Mouse (Mus musculus) erythroblast, embryonic 14.5 days (primary cell): ENCODE results near the gene Atg14.

Source experiments
- GATA1 ChIP-seq: IDR thresholded peaks from 2 replicates; pipeline ENCODE4 v1.6.1; 2012; ENCODE audit warnings: low read length, inconsistent platforms, mixed read lengths
- TAL1 ChIP-seq: IDR thresholded peaks from 3 replicates; pipeline ENCODE4 v1.6.1; 2012; ENCODE audit warnings: low read length, inconsistent platforms, mixed read lengths

GRCm38 (mm10) chr14:47613254-47613653 lies 42.8 kb upstream of the Atg14 start:
- TF ChIP-seq TAL1 (no peak), GATA1 (no peak)
